Mouse (Mus musculus): ENCODE measurements around the gene Xrn1. TPM values are rescaled to one million over a fixed set of nuclear protein-coding genes. Genes with fewer than 3 reads are reported as not detected.
"Not testable (repeated sequence)": the region's sequence is repeated elsewhere in the genome, so short reads cannot be mapped to it uniquely, and the experiment has no call there.

The Xrn1 gene
- polyA plus RNA-seq, 1 experiment from 2014 or later: 24.4 TPM

DNA sequence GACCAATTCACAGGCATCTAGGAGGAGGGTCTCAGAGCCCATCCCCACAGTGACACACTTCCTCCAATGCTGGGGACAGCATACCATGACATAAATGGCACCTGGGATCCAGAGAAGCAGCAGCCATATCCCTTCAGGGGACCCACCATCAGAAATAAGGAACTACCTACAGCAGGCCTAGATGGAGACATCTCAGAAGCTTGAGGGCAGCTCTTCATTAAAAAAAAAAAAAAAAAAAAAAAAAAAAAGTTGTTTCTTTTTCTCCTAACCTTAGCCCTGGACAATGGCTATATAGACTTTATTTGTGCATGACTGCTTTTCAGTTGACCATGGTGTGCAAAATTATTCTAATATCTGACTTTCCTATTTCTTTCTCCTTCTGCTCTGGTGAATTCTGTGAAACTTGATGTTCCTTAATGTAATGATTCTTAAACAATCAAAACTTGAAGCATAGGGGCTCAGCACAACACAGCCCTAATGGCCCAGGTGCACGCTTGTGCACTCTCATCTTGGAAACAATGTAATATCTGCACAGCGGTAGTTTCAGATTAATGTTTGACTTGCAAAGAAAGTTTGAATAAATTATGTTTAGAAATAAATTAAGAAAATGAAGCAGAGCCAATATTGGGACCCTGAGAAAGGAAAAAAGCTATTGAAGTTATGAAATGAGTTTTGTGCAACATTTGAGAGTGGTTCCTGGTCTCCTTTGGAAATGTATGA is 108.7 kb downstream of the Xrn1 start:
- Histone ChIP-seq H3K4me1 (ENCODE audit: control insufficient read depth, insufficient read depth, low read length) (no peaks in the 10 kb centered on the region), H3K9me3 (ENCODE audit: control insufficient read depth, low read length) (peaks cover under 1% of the 10 kb centered on the region; the same call in 1 of the 2 replicates), H3K4me3 (replicated peaks; ENCODE audit: low read depth, low read length) (no peak overlapping the region), H3K4me2 (ENCODE audit: low read length) (no peak overlapping the region), H3K27ac (replicated peaks; ENCODE audit: low read depth, low read length) (no peak overlapping the region), H3K9ac (replicated peaks; ENCODE audit: low read length) (no peak overlapping the region), H3K27me3 (ENCODE audit: control insufficient read depth, insufficient read depth, low read length) (no peaks in the 10 kb centered on the region), H3K36me3 (ENCODE audit: control insufficient read depth, insufficient read depth, low read length) (peaks cover 7% of the 10 kb centered on the region)
- WGBS: 94% methylated on average over 2 of the region's 2 CpGs
- DNase-seq: no peak
- ATAC-seq (ENCODE audit: low FRiP score, low TSS enrichment): no peak

DNA sequence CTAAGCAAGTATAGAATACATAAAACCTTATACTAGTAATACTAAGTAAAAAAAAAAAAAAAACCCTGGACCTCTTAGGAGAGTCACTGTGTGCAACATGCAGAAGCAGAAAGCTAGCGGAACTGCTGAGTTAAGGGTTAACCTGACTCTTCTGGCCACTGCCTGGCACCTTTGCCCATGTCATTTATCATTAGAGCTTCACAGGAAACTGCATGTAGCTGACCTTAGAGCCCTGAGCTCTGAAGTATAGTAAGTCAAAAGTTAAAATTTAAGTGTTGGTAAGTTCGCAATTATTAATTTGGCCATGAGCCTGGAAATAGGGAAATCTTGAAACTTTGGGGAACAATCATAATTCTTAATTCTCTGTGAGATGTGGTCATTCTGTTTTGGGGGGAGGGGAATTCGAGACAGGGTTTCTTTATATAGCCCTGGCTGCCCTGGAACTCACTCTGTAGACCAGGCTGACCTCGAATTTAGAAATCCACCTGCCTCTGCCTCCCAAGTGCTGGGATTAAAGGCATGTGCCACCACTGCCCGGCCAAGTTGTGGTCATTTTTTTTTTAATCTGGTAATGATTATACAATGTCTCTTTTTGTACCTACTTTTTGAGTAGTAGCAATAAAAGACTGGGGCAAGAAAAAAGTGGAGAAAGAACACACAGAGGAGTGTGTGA is 109.4 kb downstream of the Xrn1 start:
- no peaks in the 10 kb centered on the region for H3K4me1 ChIP-seq (ENCODE audit: control insufficient read depth, insufficient read depth, low read length)
- DNase-seq: no peak
- no peak for ATAC-seq (ENCODE audit: low FRiP score, low TSS enrichment)

DNA sequence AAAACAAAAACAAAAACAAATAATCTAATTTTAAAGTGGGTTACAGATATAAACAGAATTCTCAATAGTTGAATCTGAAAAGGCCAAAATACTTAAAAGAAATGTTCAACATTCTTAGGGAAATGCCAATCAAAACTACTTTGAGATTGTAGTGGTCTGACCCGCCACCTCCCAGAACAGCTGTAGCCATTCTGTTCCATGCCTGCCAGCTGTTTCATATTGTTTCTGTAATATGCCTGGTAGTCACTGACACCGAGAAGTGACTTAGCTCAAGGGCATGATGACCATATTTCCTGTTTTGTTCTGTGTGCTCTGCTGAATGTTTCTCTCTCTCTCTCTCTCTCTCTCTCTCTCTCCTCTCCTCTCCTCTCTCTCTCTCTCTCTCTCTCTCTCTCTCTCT is 112.9 kb downstream of the Xrn1 start:
- ATAC-seq (ENCODE audit: low FRiP score, low TSS enrichment): no peak

More for the DNA sequence above, 109.4 kb downstream of the Xrn1 start:
- Histone ChIP-seq H3K4me3 (replicated peaks; ENCODE audit: low read depth, low read length) (no peak overlapping the region), H3K9ac (replicated peaks; ENCODE audit: low read length) (no peak overlapping the region), H3K9me3 (ENCODE audit: control insufficient read depth, low read length) (no peaks in the 10 kb centered on the region), H3K27ac (replicated peaks; ENCODE audit: low read depth, low read length) (no peak overlapping the region), H3K4me2 (ENCODE audit: low read length) (no peak overlapping the region), H3K36me3 (ENCODE audit: control insufficient read depth, insufficient read depth, low read length) (peaks cover under 1% of the 10 kb centered on the region; the same call in 1 of the 2 replicates), H3K27me3 (ENCODE audit: control insufficient read depth, insufficient read depth, low read length) (no peaks in the 10 kb centered on the region)
- 83% methylated on average over 5 of the region's 5 CpGs for WGBS

DNA sequence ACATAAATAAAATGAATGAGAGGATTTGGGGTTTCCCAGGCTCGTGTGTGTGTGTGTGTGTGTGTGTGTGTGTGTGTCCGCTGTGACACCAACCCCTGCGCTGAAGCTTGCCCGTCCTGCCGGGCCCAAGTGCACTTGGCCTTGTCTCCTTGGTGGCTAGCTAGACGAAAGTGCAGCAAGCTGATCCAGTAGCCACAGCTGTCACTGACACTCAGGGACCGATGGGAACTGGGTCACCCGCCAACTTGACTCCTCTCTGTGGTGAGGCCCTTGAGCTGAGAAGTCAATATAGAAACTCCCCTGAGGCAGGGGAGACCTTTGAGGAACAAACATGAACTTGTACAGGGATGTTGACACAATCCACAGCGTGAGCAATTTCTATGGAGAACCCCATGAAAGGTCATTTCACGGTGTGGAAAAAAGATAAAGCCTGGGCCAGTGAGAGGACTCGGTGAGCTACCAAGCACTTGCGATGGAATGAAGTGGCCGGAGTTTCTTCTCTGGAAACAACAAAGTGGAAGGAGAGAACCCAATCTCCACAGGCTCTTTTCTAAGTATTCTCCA is 124.3 kb downstream of the Xrn1 start:
- 92% methylated on average over 13 of the region's 13 CpGs for WGBS
- no peak overlapping the region for H3K4me3 ChIP-seq (replicated peaks; ENCODE audit: low read depth, low read length)
- H3K36me3 ChIP-seq (ENCODE audit: control insufficient read depth, insufficient read depth, low read length): no peaks in the 10 kb centered on the region
- no peak overlapping the region for H3K4me2 ChIP-seq (ENCODE audit: low read length)
- ATAC-seq (ENCODE audit: low FRiP score, low TSS enrichment) (no peak), DNase-seq (no peak)
- no peaks in the 10 kb centered on the region for H3K4me1 ChIP-seq (ENCODE audit: control insufficient read depth, insufficient read depth, low read length)
- H3K9me3 ChIP-seq (ENCODE audit: control insufficient read depth, low read length): no peaks in the 10 kb centered on the region
- no peaks in the 10 kb centered on the region for H3K27me3 ChIP-seq (ENCODE audit: control insufficient read depth, insufficient read depth, low read length)
- H3K27ac ChIP-seq (replicated peaks; ENCODE audit: low read depth, low read length): no peak overlapping the region
- no peak overlapping the region for H3K9ac ChIP-seq (replicated peaks; ENCODE audit: low read length)

More for the DNA sequence above, 112.9 kb downstream of the Xrn1 start:
- no peaks in the 10 kb centered on the region for H3K9me3 ChIP-seq (ENCODE audit: control insufficient read depth, low read length)
- no peak for DNase-seq
- H3K4me2 ChIP-seq (ENCODE audit: low read length): no peak overlapping the region
- no peaks in the 10 kb centered on the region for H3K36me3 ChIP-seq (ENCODE audit: control insufficient read depth, insufficient read depth, low read length)
- no peak overlapping the region for H3K9ac ChIP-seq (replicated peaks; ENCODE audit: low read length)
- H3K4me3 ChIP-seq (replicated peaks; ENCODE audit: low read depth, low read length): no peak overlapping the region
- no peaks in the 10 kb centered on the region for H3K4me1 ChIP-seq (ENCODE audit: control insufficient read depth, insufficient read depth, low read length)
- H3K27me3 ChIP-seq (ENCODE audit: control insufficient read depth, insufficient read depth, low read length): no peaks in the 10 kb centered on the region
- whole genome bisulfite sequencing: 75% methylated on average over 2 of the region's 2 CpGs
- no peak overlapping the region for H3K27ac ChIP-seq (replicated peaks; ENCODE audit: low read depth, low read length)

DNA sequence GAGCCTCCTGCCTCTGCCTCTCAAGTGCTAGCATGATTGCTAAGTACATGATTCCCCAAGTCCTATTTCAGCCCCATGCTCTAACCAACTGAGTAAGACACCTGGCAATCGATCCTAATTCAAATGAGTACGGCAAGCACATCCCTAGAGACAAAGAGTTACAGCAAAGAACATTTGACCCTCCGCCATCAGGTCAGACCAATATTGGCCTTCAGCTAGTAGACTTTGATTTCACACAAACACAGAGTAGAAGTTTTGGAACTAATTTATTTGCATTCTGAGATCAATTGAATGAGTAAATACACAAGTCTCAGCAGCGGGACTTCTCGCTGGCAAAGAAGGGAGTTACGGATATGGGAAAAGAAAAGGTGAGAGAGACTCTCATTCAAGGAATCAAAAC is 130.7 kb downstream of the Xrn1 start:
- H3K27ac ChIP-seq (replicated peaks; ENCODE audit: low read depth, low read length): no peak overlapping the region
- no peak for DNase-seq
- no peaks in the 10 kb centered on the region for H3K36me3 ChIP-seq (ENCODE audit: control insufficient read depth, insufficient read depth, low read length)
- no peak overlapping the region for H3K4me2 ChIP-seq (ENCODE audit: low read length)
- H3K27me3 ChIP-seq (ENCODE audit: control insufficient read depth, insufficient read depth, low read length): no peaks in the 10 kb centered on the region
- H3K4me1 ChIP-seq (ENCODE audit: control insufficient read depth, insufficient read depth, low read length): no peaks in the 10 kb centered on the region
- ATAC-seq (ENCODE audit: low FRiP score, low TSS enrichment): no peak
- WGBS: 91% methylated on average over 6 of the region's 6 CpGs
- H3K9ac ChIP-seq (replicated peaks; ENCODE audit: low read length): no peak overlapping the region
- no peak overlapping the region for H3K4me3 ChIP-seq (replicated peaks; ENCODE audit: low read depth, low read length)
- no peaks in the 10 kb centered on the region for H3K9me3 ChIP-seq (ENCODE audit: control insufficient read depth, low read length)

DNA sequence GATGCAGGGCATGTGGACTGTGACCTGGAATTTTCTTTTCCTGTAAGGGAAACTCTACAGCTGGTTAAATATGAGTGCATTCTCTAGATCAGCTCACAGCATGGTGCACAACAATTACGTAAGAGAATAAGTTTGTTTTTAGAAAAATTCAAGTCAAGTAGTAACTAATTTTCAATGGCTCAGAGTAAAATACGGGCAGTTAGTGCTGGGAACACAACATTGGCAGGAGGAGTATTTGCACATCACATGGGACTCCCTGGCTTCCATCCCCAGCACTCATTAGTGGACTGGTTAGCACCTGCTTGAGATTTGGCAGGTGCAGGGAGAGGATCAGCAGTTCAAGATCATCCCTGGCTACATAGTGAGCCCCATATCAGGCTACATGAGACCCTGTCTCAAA is 133.1 kb downstream of the Xrn1 start:
- Histone ChIP-seq H3K9me3 (ENCODE audit: control insufficient read depth, low read length) (no peaks in the 10 kb centered on the region), H3K9ac (replicated peaks; ENCODE audit: low read length) (no peak overlapping the region), H3K27ac (replicated peaks; ENCODE audit: low read depth, low read length) (no peak overlapping the region), H3K4me2 (ENCODE audit: low read length) (no peak overlapping the region), H3K4me3 (replicated peaks; ENCODE audit: low read depth, low read length) (no peak overlapping the region), H3K36me3 (ENCODE audit: control insufficient read depth, insufficient read depth, low read length) (no peaks in the 10 kb centered on the region), H3K27me3 (ENCODE audit: control insufficient read depth, insufficient read depth, low read length) (no peaks in the 10 kb centered on the region), H3K4me1 (ENCODE audit: control insufficient read depth, insufficient read depth, low read length) (no peaks in the 10 kb centered on the region)
- no peak for ATAC-seq (ENCODE audit: low FRiP score, low TSS enrichment)
- DNase-seq: no peak
- WGBS: 91% methylated on average over 2 of the region's 2 CpGs

DNA sequence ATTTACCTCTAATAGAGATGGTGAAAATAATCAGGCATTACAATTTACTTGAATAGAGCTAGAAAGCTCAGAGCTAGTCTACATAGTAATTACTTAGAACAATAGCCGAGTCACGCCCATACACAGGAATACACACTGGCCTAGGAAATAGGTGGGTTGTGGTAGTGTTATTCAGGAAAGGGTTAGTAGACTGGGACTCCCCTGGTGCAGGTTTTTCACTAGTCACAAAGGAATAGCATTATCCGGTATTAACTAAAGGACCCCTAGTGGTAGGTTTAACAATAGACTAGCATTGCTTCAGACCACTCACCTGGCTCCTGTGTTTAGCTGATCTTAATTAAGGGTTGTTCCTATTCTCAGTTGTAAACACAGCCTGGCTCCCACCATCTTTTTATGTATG is 133.9 kb downstream of the Xrn1 start:
- not testable (repeated sequence) for ATAC-seq (ENCODE audit: low FRiP score, low TSS enrichment); H3K4me2 ChIP-seq (ENCODE audit: low read length); H3K9me3 ChIP-seq (ENCODE audit: control insufficient read depth, low read length); H3K4me3 ChIP-seq (replicated peaks; ENCODE audit: low read depth, low read length); H3K4me1 ChIP-seq (ENCODE audit: control insufficient read depth, insufficient read depth, low read length); H3K9ac ChIP-seq (replicated peaks; ENCODE audit: low read length); H3K27me3 ChIP-seq (ENCODE audit: control insufficient read depth, insufficient read depth, low read length); H3K36me3 ChIP-seq (ENCODE audit: control insufficient read depth, insufficient read depth, low read length); DNase-seq; H3K27ac ChIP-seq (replicated peaks; ENCODE audit: low read depth, low read length)
- 76% methylated on average over 3 of the region's 3 CpGs for WGBS

GRCm38 (mm10) chr9:96092637-96093036 is 138.1 kb downstream of the Xrn1 start:
- H3K4me3 ChIP-seq (replicated peaks; ENCODE audit: low read depth, low read length); ATAC-seq (ENCODE audit: low FRiP score, low TSS enrichment); H3K4me2 ChIP-seq (ENCODE audit: low read length); DNase-seq; H3K27ac ChIP-seq (replicated peaks; ENCODE audit: low read depth, low read length); H3K9ac ChIP-seq (replicated peaks; ENCODE audit: low read length); H3K27me3 ChIP-seq (ENCODE audit: control insufficient read depth, insufficient read depth, low read length); H3K4me1 ChIP-seq (ENCODE audit: control insufficient read depth, insufficient read depth, low read length); H3K36me3 ChIP-seq (ENCODE audit: control insufficient read depth, insufficient read depth, low read length): not testable (repeated sequence)
- WGBS: 89% methylated on average over 10 of the region's 10 CpGs
- peaks cover 14% of the 10 kb centered on the region for H3K9me3 ChIP-seq (ENCODE audit: control insufficient read depth, low read length)

DNA sequence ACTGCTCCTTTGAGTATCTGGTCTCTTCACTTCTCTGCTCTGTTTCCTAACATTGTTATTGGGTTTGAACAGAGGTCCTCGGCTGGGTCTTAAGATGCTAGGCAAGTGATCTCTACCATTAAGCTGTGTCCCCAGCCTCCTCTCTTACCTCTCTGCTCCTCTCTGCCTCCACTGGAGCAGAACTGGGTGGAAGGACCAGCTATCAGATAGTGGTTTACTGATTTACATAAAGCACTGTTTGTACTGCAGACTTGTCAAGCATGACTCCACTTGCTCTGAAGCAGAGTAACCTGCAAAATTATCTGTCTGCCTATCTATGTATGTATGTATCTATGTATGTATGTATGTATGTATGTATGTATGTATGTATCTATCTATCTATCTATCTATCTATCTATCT is 138.7 kb downstream of the Xrn1 start:
- Histone ChIP-seq H3K9ac (replicated peaks; ENCODE audit: low read length) (no peak overlapping the region), H3K36me3 (ENCODE audit: control insufficient read depth, insufficient read depth, low read length) (no peaks in the 10 kb centered on the region), H3K4me3 (replicated peaks; ENCODE audit: low read depth, low read length) (no peak overlapping the region), H3K9me3 (ENCODE audit: control insufficient read depth, low read length) (peaks cover 15% of the 10 kb centered on the region), H3K27me3 (ENCODE audit: control insufficient read depth, insufficient read depth, low read length) (no peaks in the 10 kb centered on the region), H3K4me1 (ENCODE audit: control insufficient read depth, insufficient read depth, low read length) (no peaks in the 10 kb centered on the region), H3K27ac (replicated peaks; ENCODE audit: low read depth, low read length) (no peak overlapping the region), H3K4me2 (ENCODE audit: low read length) (no peak overlapping the region)
- ATAC-seq (ENCODE audit: low FRiP score, low TSS enrichment) (no peak), DNase-seq (no peak)
- 89% methylated on average over 1 of the region's 1 CpGs for WGBS
